Mouse (Mus musculus) midbrain, embryonic 16.5 days (tissue): ENCODE measurements at regions not wholly inside any gene's neighbourhood (a gene's known extent, or its start where the extent isn't known, plus 50 kb on each side); places are given as distances from the start of the nearest gene placed in this dataset.

ENCODE experiments used
- ATAC-seq: fragments of 200-750 bp; cut with Nextera tagmentation; 2 replicates; pipeline ENCODE4 v1.8.0; 2017; ENCODE audit warnings: moderate TSS enrichment
- H3K27ac ChIP-seq: fragments of 300-500 bp; sonication (generic); 2 replicates; pipeline ENCODE4 v1.5.1; 2014; ENCODE audit warnings: mild to moderate bottlenecking, low read length, mixed read lengths
- H3K27me3 ChIP-seq: fragments of 300-500 bp; sonication (generic); 2 replicates; pipeline ENCODE4 v1.6.1; 2014; ENCODE audit warnings: low read depth, low read length, mixed read lengths; ENCODE audit not compliant: control insufficient read depth, insufficient read depth
- H3K36me3 ChIP-seq: fragments of 300-500 bp; sonication (generic); 2 replicates; pipeline ENCODE4 v1.6.1; 2014; ENCODE audit warnings: mild to moderate bottlenecking, low read length, moderate library complexity, mixed read lengths; ENCODE audit not compliant: control insufficient read depth, insufficient read depth
- H3K4me1 ChIP-seq: fragments of 300-500 bp; sonication (generic); 2 replicates; pipeline ENCODE4 v1.6.1; 2014; ENCODE audit warnings: mild to moderate bottlenecking, low read length, mixed read lengths; ENCODE audit not compliant: control insufficient read depth, insufficient read depth
- H3K4me2 ChIP-seq: fragments of 300-500 bp; sonication (generic); 2 replicates; pipeline ENCODE4 v1.6.1; 2014; ENCODE audit warnings: mild to moderate bottlenecking, low read length, mixed read lengths
- H3K4me3 ChIP-seq: fragments of 300-500 bp; sonication (generic); 2 replicates; pipeline ENCODE4 v1.5.1; 2014; ENCODE audit warnings: low read depth, mild to moderate bottlenecking, low read length, moderate library complexity, mixed read lengths
- H3K9ac ChIP-seq: fragments of 300-500 bp; sonication (generic); 2 replicates; pipeline ENCODE4 v1.6.1; 2014; ENCODE audit warnings: low read depth, low read length, mixed read lengths
- H3K9me3 ChIP-seq: fragments of 300-500 bp; sonication (generic); replicated peaks from 2 replicates; pipeline ENCODE4 v1.6.1; 2014; ENCODE audit warnings: mild to moderate bottlenecking, low read length, mixed read lengths; ENCODE audit not compliant: control insufficient read depth, poor library complexity, severe bottlenecking
- WGBS: fragments of 180-500 bp; shearing (Covaris S2); extraction: QIAGEN DNeasy Blood & Tissue Kit; methylation state at CpG from one replicate; pipeline ENCODE4 v1.1.7; 2014; 5-methylcytosine and 5-hydroxymethylcytosine counted together

DNA sequence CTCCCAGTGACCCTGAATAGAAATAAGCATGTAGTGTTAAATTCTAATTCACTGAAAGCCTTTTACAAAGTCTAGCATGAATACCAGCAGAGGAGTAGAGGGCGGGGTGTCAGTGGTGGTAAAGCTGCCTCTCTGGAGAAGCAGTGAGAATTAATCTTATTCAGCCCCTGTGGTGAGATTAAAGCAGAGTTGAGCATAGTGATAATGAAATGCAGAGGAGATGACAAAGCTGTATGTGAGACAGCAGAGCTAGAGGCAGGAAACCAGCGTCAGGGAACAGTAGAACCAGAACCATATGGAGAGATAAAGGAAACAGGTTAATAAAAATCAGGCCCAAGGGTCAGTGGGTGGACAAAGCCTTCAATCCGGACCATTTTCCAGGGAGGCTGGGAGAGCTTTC, 1827.2 kb downstream of the Poteg start:
- Histone ChIP-seq H3K27me3 (no peaks in the 10 kb centered on the region), H3K4me2 (no peak overlapping the region), H3K9ac (no peak overlapping the region), H3K9me3 (no peaks in the 10 kb centered on the region), H3K4me3 (no peak overlapping the region), H3K27ac (no peak overlapping the region), H3K36me3 (no peaks in the 10 kb centered on the region), H3K4me1 (0 out of 2 replicates have a peak, but pooled peaks cover 5% of the 10 kb centered on the region)
- peak; percentile 45; the same call in 1 of the 2 replicates for ATAC-seq
- 16% methylated on average over 3 of the region's 3 CpGs for WGBS

DNA sequence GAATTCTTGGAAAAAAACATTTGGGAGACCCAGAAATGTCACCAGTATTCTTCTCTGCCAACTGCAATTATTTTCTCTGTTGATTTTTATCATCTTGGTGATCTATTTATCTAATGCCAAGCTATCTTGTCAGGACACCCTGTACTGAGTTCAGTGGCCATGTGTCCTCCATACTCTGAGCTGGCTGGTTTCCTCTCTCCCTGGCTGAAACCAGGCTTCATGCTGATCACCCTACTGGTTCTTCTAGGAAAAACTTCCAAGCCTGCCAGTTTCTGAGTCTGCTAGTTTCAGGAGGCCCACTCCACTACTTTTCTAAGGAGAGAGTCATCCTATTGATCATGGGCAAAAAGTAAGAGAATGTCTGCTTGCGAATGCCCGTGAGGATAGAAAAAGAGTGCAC, 1831.2 kb downstream of the Poteg start:
- WGBS, result 91% methylated on average over 2 of the region's 2 CpGs
- no peaks in the 10 kb centered on the region for H3K36me3 ChIP-seq

DNA sequence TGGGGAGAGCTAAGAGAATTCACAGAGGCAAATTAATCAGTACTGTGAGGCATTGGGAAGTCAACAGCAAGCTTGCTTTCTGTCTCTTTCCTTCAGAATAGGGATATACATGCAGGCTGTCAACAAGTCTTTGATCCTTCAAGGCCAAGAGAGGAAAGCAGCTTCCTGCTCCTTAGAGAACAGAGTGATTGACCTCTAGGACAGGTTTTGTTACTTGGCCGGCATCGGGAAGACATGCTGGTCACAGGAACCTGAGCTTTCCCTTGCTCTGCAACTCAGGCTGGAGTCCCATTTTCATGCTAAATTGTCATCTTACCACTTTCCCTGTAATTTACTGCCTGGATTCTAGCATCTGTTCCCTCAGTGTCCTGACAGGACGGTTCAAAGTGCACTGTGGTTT, 1831.8 kb downstream of the Poteg start:
- H3K4me1 ChIP-seq, result 0 out of 2 replicates have a peak, but pooled peaks cover 5% of the 10 kb centered on the region
- WGBS, result 55% methylated on average over 3 of the region's 3 CpGs
- H3K4me3 ChIP-seq, result no peak overlapping the region
- ATAC-seq, result no peak
- H3K36me3 ChIP-seq, result no peaks in the 10 kb centered on the region
- H3K9ac ChIP-seq, result no peak overlapping the region
- H3K27ac ChIP-seq, result no peak overlapping the region
- H3K9me3 ChIP-seq, result no peaks in the 10 kb centered on the region
- no peaks in the 10 kb centered on the region for H3K27me3 ChIP-seq
- no peak overlapping the region for H3K4me2 ChIP-seq

More for the DNA sequence above, 1831.2 kb downstream of the Poteg start:
- H3K9ac ChIP-seq, result no peak overlapping the region
- 0 out of 2 replicates have a peak, but pooled peaks cover 5% of the 10 kb centered on the region for H3K4me1 ChIP-seq
- no peak overlapping the region for H3K27ac ChIP-seq
- H3K9me3 ChIP-seq, result no peaks in the 10 kb centered on the region
- H3K4me3 ChIP-seq, result no peak overlapping the region
- H3K27me3 ChIP-seq, result no peaks in the 10 kb centered on the region
- H3K4me2 ChIP-seq, result no peak overlapping the region
- no peak for ATAC-seq

DNA sequence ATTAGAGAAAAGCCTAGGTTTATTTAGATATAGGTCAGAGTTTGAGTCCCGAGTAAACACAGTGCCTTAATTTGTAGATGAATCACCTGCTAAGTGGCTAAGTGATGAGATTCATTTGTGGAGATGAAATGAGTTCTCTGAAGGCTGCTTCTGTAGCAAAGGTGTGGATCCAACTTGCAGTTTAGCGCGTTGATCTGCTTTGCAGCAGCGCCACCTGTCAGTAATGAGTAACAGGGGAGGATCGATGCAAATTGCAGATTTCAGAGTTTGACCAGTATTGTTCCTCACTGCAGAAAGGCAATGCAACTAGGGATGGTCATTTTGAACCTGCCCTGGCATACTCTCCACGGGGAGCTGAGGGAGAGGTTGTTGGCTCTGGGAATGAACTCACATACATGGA, 1842.9 kb downstream of the Poteg start:
- Histone ChIP-seq H3K4me3 (no peak overlapping the region), H3K4me1 (no peaks in the 10 kb centered on the region), H3K9me3 (no peaks in the 10 kb centered on the region), H3K36me3 (no peaks in the 10 kb centered on the region), H3K4me2 (no peak overlapping the region), H3K27me3 (no peaks in the 10 kb centered on the region), H3K9ac (no peak overlapping the region), H3K27ac (no peak overlapping the region)
- ATAC-seq, result no peak
- WGBS, result 7% methylated on average over 6 of the region's 6 CpGs
